21 mouse cellular contexts compared by ENCODE assay signal in the genomic region with DNA sequence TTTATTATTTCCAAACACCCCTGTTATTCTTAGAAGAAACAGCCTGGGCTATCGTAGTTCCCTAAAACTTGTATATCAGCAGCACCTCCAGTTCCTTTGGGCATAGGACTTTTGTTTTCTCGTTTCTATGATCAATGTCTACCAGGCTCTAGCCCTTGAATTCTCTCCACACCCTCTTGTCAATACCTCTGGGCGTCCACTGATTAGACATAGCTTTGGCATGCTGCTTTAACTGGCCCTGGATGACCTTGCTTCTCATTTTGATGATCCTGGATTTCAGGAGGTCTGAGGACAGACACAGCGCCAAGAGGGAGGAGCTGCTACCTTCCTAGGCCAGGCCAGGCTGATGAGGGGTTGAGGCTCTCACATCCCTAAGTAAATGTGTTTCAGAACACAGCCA.
DNase-seq lines count a peak whose midpoint lies in the region; ATAC-seq and TF ChIP-seq lines count a peak whose summit lies in the region.
"Had no signal": no experiment of that assay in that cellular context is flagged by ENCODE, and none has a peak within 500 bp of the region (broad histone marks: within the 10 kb centered on the region; RNA-seq: fewer than 3 reads in every experiment).

No protein-coding gene starts in this region.

- no peak for DNase-seq in liver, postnatal 0 days
- DNase-seq in liver = no peak
- DNase-seq in heart, embryonic 10.5 days (ENCODE audit: low spot score) = no peak
- DNase-seq in skeletal muscle tissue, adult 2 months (ENCODE audit: low read depth, low spot score) = peak; percentile 48
- no peak for DNase-seq in lung, postnatal 10 days
- no peak for DNase-seq in layer of hippocampus, postnatal 25 days (ENCODE audit: extremely low spot score in 1 of 2, low spot score in 1 of 2)
- DNase-seq: adrenal gland, adult 2 months; adrenal gland, postnatal 25 days; cerebellum, adult 18-20 months; cerebellum, adult 9-11 months; cerebellum, postnatal 36 days; forebrain, postnatal 0 days; gastrocnemius, postnatal 14 days had no signal

- TF ChIP-seq CTCF in liver, postnatal 0 days (IDR thresholded peaks at IDR 0.05; ENCODE audit: low read depth) = no peak

- H3K36me3 ChIP-seq in liver, postnatal 0 days (replicated peaks; ENCODE audit: insufficient read depth, low read length) = no peaks in the 10 kb centered on the region
- H3K36me3 ChIP-seq in heart, embryonic 10.5 days = no peaks in the 10 kb centered on the region
- H3K36me3 ChIP-seq in heart, embryonic 16.5 days (ENCODE audit: control insufficient read depth, insufficient read depth) = no peaks in the 10 kb centered on the region
- H3K36me3 ChIP-seq in forebrain, embryonic 13.5 days (ENCODE audit: poor library complexity, severe bottlenecking) = no peaks in the 10 kb centered on the region
- H3K36me3 ChIP-seq: embryonic facial prominence, embryonic 10.5 days; hindbrain, embryonic 12.5 days had no signal

- H3K27me3 ChIP-seq in liver, postnatal 0 days (ENCODE audit: insufficient read depth, low read length) = no peaks in the 10 kb centered on the region
- no peaks in the 10 kb centered on the region for H3K27me3 ChIP-seq in heart, embryonic 10.5 days (ENCODE audit: insufficient read depth, poor library complexity, severe bottlenecking)
- H3K27me3 ChIP-seq in heart, embryonic 16.5 days (ENCODE audit: control insufficient read depth, insufficient read depth, low read length) = no peaks in the 10 kb centered on the region
- H3K27me3 ChIP-seq in forebrain, embryonic 13.5 days = no peaks in the 10 kb centered on the region
- H3K27me3 ChIP-seq: hindbrain, embryonic 12.5 days had no signal

- ATAC-seq in liver, postnatal 0 days = peak; percentile 40; the same call in 1 of the 2 replicates
- no peak; the same call in 1 of the 2 replicates for ATAC-seq in heart, embryonic 16.5 days (replicated peaks; ENCODE audit: extremely low read depth, insufficient read depth, low FRiP score)
- no peak for ATAC-seq in forebrain, embryonic 13.5 days
- ATAC-seq: forebrain, postnatal 0 days; hindbrain, embryonic 16.5 days; inflammation-experienced regulatory T-cells, adult 6 months; intestine, postnatal 0 days had no signal

- H3K4me3 ChIP-seq in liver, postnatal 0 days (ENCODE audit: low read depth, low read length) = no peak overlapping the region
- H3K4me3 ChIP-seq in heart, embryonic 10.5 days = no peak overlapping the region
- H3K4me3 ChIP-seq in heart, embryonic 16.5 days (ENCODE audit: low read length) = no peak overlapping the region
- H3K4me3 ChIP-seq in forebrain, embryonic 13.5 days = no peak overlapping the region
- H3K4me3 ChIP-seq: embryonic facial prominence, embryonic 10.5 days; erythroblast, embryonic 14.5 days; hindbrain, embryonic 12.5 days had no signal

- no peaks in the 10 kb centered on the region for H3K9me3 ChIP-seq in liver, postnatal 0 days (ENCODE audit: low read length)
- no peaks in the 10 kb centered on the region for H3K9me3 ChIP-seq in heart, embryonic 10.5 days
- H3K9me3 ChIP-seq in heart, embryonic 16.5 days (replicated peaks; ENCODE audit: control insufficient read depth, low read length) = no peaks in the 10 kb centered on the region
- no peaks in the 10 kb centered on the region for H3K9me3 ChIP-seq in forebrain, embryonic 13.5 days (replicated peaks)
- H3K9me3 ChIP-seq: embryonic facial prominence, embryonic 10.5 days; hindbrain, embryonic 12.5 days had no signal

- 56% methylated on average over 4 of the region's 4 CpGs for WGBS in liver, postnatal 0 days (ENCODE audit: insufficient replicate concordance)
- 41% methylated on average over 4 of the region's 4 CpGs for WGBS in heart, embryonic 10.5 days
- 41% methylated on average over 4 of the region's 4 CpGs for WGBS in heart, embryonic 16.5 days
- WGBS in forebrain, embryonic 13.5 days = 90% methylated on average over 4 of the region's 4 CpGs

- H3K4me2 ChIP-seq in liver, postnatal 0 days (ENCODE audit: low read depth, low read length) = no peak overlapping the region
- 0 out of 2 replicates have a peak overlapping the region, but pooled peaks have one; percentile 4 for H3K4me2 ChIP-seq in heart, embryonic 16.5 days (ENCODE audit: low read depth, low read length)
- H3K4me2 ChIP-seq in forebrain, embryonic 13.5 days = no peak overlapping the region
- H3K4me2 ChIP-seq: hindbrain, embryonic 12.5 days had no signal

- H3K9ac ChIP-seq in liver, postnatal 0 days (replicated peaks) = no peak overlapping the region
- H3K9ac ChIP-seq in heart, embryonic 16.5 days (ENCODE audit: low read length) = no peak overlapping the region
- H3K9ac ChIP-seq in forebrain, embryonic 13.5 days = no peak overlapping the region
- H3K9ac ChIP-seq: forebrain, postnatal 0 days; hindbrain, embryonic 12.5 days had no signal

- no peaks in the 10 kb centered on the region for H3K4me1 ChIP-seq in liver, postnatal 0 days (ENCODE audit: insufficient read depth)
- peaks cover 42% of the 10 kb centered on the region for H3K4me1 ChIP-seq in heart, embryonic 10.5 days
- peaks cover 15% of the 10 kb centered on the region for H3K4me1 ChIP-seq in heart, embryonic 16.5 days (ENCODE audit: control insufficient read depth, insufficient read depth, low read length)
- H3K4me1 ChIP-seq in forebrain, embryonic 13.5 days = peaks cover 5% of the 10 kb centered on the region; the same call in 1 of the 2 replicates

- no peak overlapping the region for H3K27ac ChIP-seq in liver, postnatal 0 days (ENCODE audit: low read depth)
- peak overlapping the region; percentile 56; the same call in 1 of the 2 replicates for H3K27ac ChIP-seq in heart, embryonic 10.5 days
- H3K27ac ChIP-seq in heart, embryonic 16.5 days (ENCODE audit: low read length) = peak overlapping the region; percentile 9; the same call in 1 of the 2 replicates
- H3K27ac ChIP-seq in forebrain, embryonic 13.5 days = no peak overlapping the region
- H3K27ac ChIP-seq: embryonic facial prominence, embryonic 10.5 days; hindbrain, embryonic 12.5 days had no signal

- no peak for TF ChIP-seq EP300 in liver, postnatal 0 days (IDR thresholded peaks at IDR 0.05; ENCODE audit: low read depth)

Comparison
In these comparisons a context has a peak if more than half of its experiments do, and no peak if none do; other contexts are left out.
1. H3K27ac ChIP-seq: peak in heart, embryonic 10.5 days (single experiment) and heart, embryonic 16.5 days (single experiment); none in liver, postnatal 0 days (single experiment) and forebrain, embryonic 13.5 days (single experiment).